8 mouse cellular contexts compared by ENCODE assay signal in genomic region chr4:132261514-132262357, GRCm38 (mm10). TPM values are rescaled to one million over a fixed set of nuclear protein-coding genes. Genes with fewer than 3 reads are reported as not detected.
A peak's percentile ranks its signal among the peaks of the same experiment; 100 is the strongest.
DNase-seq lines count a peak whose midpoint lies in the region; ATAC-seq and TF ChIP-seq lines count a peak whose summit lies in the region.

Gene Gmeb1, minus strand, starts transcription at chr4:132261602.

- peak; percentile 88 to 90 for DNase-seq in heart, postnatal 14 days
- no peak for DNase-seq in large intestine, adult 2 months (ENCODE audit: low read depth, low spot score)
- DNase-seq in lung, adult 2 months, result peak; percentile 74
- peak; percentile 56 to 74 for DNase-seq in thymus, adult 18-20 months

- 15% methylated on average over 42 of the region's 49 CpGs for WGBS in forebrain, embryonic 15.5 days
- 8% methylated on average over 33 of the region's 49 CpGs for WGBS in large intestine, adult 2 months
- WGBS in lung, adult 2 months, result 8% methylated on average over 39 of the region's 49 CpGs

- peaks cover 5% of the 10 kb centered on the region; the same call in 1 of the 2 replicates for H3K9me3 ChIP-seq in E14TG2a.4 (ENCODE audit: low read length)
- no peaks in the 10 kb centered on the region for H3K9me3 ChIP-seq in forebrain, embryonic 15.5 days

- peak within 1 kb of the TSS; percentile 84 for H3K4me2 ChIP-seq in forebrain, embryonic 15.5 days (replicated peaks)

- peak within 1 kb of the TSS; percentile 91 for H3K27ac ChIP-seq in forebrain, embryonic 15.5 days (replicated peaks)

- intact Hi-C loops in heart, postnatal 14 days (cut with DNase I), result loop anchor here (5.0 kb wide), 1 partner anchor 49 kb away; the partner anchor contains the start of gene Ythdf2

- peak within 1 kb of the TSS; percentile 85 for H3K4me3 ChIP-seq in E14TG2a.4 (replicated peaks; ENCODE audit: low read length)
- H3K4me3 ChIP-seq in forebrain, embryonic 15.5 days, result peak within 1 kb of the TSS; percentile 90
- H3K4me3 ChIP-seq in lung, adult 2 months (replicated peaks; ENCODE audit: extremely low read depth, low read depth, low read length), result peak within 1 kb of the TSS; percentile 95

- H3K4me1 ChIP-seq in E14TG2a.4 (replicated peaks; ENCODE audit: low read depth, low read length), result peaks cover 60% of the 10 kb centered on the region
- H3K4me1 ChIP-seq in forebrain, embryonic 15.5 days, result peaks cover 26% of the 10 kb centered on the region
- peaks cover 7% of the 10 kb centered on the region; the same call in 1 of the 2 replicates for H3K4me1 ChIP-seq in lung, adult 2 months (ENCODE audit: control insufficient read depth, insufficient read depth, low read length)

- H3K27me3 ChIP-seq in E14TG2a.4 (ENCODE audit: insufficient read depth, low read length), result no peaks in the 10 kb centered on the region
- H3K27me3 ChIP-seq in forebrain, embryonic 15.5 days, result no peaks in the 10 kb centered on the region

- H3K9ac ChIP-seq in forebrain, embryonic 15.5 days (replicated peaks), result peak within 1 kb of the TSS; percentile 92

- TF ChIP-seq POLR2A in lung, adult 2 months (IDR thresholded peaks at IDR 0.05; ENCODE audit: borderline replicate concordance, extremely low read depth, low read depth, low read length), result no peak

- peak; percentile 85; the same call in 1 of the 2 replicates for ATAC-seq in cerebellum, adult (ENCODE audit: insufficient number of reproducible peaks, low FRiP score, low TSS enrichment)
- ATAC-seq in forebrain, embryonic 15.5 days (replicated peaks), result peak; percentile 90
- peak; percentile 57 for ATAC-seq in neutrophil, adult 5-6 weeks (ENCODE audit: extremely low read depth, insufficient number of reproducible peaks, low FRiP score, poor library complexity, severe bottlenecking)

- H3K36me3 ChIP-seq in E14TG2a.4 (ENCODE audit: insufficient read depth, low read length), result peaks cover 7% of the 10 kb centered on the region; the same call in 1 of the 2 replicates
- no peaks in the 10 kb centered on the region for H3K36me3 ChIP-seq in forebrain, embryonic 15.5 days

- TF ChIP-seq CTCF in E14TG2a.4 (conservative IDR thresholded peaks at IDR 0.05; ENCODE audit: low read length), result no peak
- no peak for TF ChIP-seq CTCF in lung, adult 2 months (IDR thresholded peaks at IDR 0.05; ENCODE audit: insufficient read depth, low read length)

RNA-seq across cellular contexts. Expression of gene Gmeb1, which starts in this region (rescaled TPM):
- polyA plus RNA-seq in forebrain, embryonic 15.5 days (2015; fragmentation: Nextera tagmentation; extraction: Ambion mirVana), result 50.8 and 53.3 TPM in 2 replicates
- total RNA-seq in heart, postnatal 14 days (2021), result 10 to 100 TPM; 12.7 to 13.9 TPM
- polyA plus RNA-seq in large intestine, adult 2 months (2012; rRNA removed), result 11.7 and 15.8 TPM in 2 replicates
- 13.8 and 16.9 TPM in 2 replicates for polyA plus RNA-seq in lung, adult 2 months (2012; rRNA removed)
- total RNA-seq in neutrophil, adult 5-6 weeks (2017), result 29.1 and 37.3 TPM in 2 replicates
